In the genomic region with DNA sequence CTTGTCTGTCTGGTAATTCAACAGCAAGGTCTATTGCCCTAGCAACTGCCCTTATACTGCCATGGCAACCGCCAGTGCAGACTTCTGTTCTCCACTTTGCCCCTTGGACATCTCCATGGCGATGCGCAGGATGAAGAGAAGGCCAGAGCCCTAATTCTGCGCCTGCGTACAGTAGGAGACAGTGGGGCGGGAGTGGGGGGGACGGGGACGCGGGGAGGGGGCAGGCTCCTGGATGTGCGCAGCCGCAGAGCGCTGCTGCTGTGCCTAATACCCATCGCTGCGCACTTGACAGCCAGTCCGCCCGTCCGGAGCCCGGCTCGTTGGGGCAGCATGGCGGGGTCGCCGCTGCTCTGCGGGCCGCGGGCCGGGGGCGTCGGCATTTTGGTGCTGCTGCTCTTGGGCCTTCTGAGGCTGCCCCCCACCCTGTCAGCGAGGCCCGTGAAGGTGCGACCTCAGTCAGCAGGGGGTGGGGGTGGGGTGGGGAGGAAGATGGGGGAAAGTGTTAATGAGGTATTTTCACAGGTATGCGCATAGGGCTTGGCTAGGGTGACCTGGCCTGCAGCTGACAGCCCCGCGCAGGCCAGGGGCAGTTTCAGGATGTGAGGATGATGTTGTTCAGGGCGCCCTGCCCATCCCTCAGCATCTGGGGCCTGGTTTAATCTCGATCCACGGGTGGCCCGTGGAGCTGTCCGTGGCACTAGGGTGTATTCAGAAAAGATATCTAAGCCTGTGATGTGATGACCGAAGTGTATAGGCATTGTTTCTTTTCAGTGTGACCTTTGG, we compare ENCODE assay signal across 9 mouse cellular contexts. TPM values are rescaled to one million over a fixed set of nuclear protein-coding genes. Genes with fewer than 3 reads are reported as not detected.
A peak's percentile ranks its signal among the peaks of the same experiment; 100 is the strongest.
DNase-seq lines count a peak whose midpoint lies in the region; ATAC-seq lines count a peak whose summit lies in the region.
"Had no signal": no experiment of that assay in that cellular context is flagged by ENCODE, and none has a peak within 500 bp of the region (broad histone marks: within the 10 kb centered on the region; RNA-seq: fewer than 3 reads in every experiment).

A gene (plus strand): TSS at position 222 of the 783 bp plus-strand sequence.

- peak; percentile 65 for DNase-seq in ZHBTc4 (ENCODE audit: low read depth, low spot score)
- DNase-seq in brain, adult 2 months (ENCODE audit: low read depth, low spot score): peak; percentile 92
- peak; percentile 83 for DNase-seq in forebrain, embryonic 11.5 days (ENCODE audit: low spot score)
- DNase-seq in layer of hippocampus, adult 9-10 months (ENCODE audit: low spot score): peak; percentile 25
- DNase-seq in thymus, postnatal 10 days (ENCODE audit: low spot score in 2 of 2): no peak
- DNase-seq in c-Kit-positive CD71-positive TER-119-positive erythroid progenitor cells, embryonic 14.5 days (ENCODE audit: low spot score): no peak
- no peak for DNase-seq in lung, postnatal 4 days

- no peaks in the 10 kb centered on the region for H3K4me1 ChIP-seq in forebrain, embryonic 11.5 days (replicated peaks; ENCODE audit: control insufficient read depth, insufficient read depth, low read length)
- peaks cover 8% of the 10 kb centered on the region; the same call in 1 of the 2 replicates for H3K4me1 ChIP-seq in midbrain, embryonic 16.5 days (ENCODE audit: control insufficient read depth, insufficient read depth, low read length)

- no peaks in the 10 kb centered on the region for H3K9me3 ChIP-seq in forebrain, embryonic 11.5 days (ENCODE audit: control insufficient read depth, low read length)
- no peaks in the 10 kb centered on the region for H3K9me3 ChIP-seq in midbrain, embryonic 16.5 days (replicated peaks; ENCODE audit: control insufficient read depth, low read length, poor library complexity, severe bottlenecking)

- 16% methylated on average over 35 of the region's 40 CpGs for WGBS in forebrain, embryonic 11.5 days
- WGBS in midbrain, embryonic 16.5 days: 15% methylated on average over 39 of the region's 40 CpGs

- peak within 1 kb of the TSS; percentile 31 for H3K4me3 ChIP-seq in forebrain, embryonic 11.5 days (ENCODE audit: low read depth, low read length)
- H3K4me3 ChIP-seq in midbrain, embryonic 16.5 days (ENCODE audit: low read depth, low read length): peak within 1 kb of the TSS; percentile 54
- H3K4me3 ChIP-seq: myocyte had no signal

- H3K9ac ChIP-seq in forebrain, embryonic 11.5 days (ENCODE audit: low read length): peak within 1 kb of the TSS; percentile 20; the same call in 1 of the 2 replicates
- peak within 1 kb of the TSS; percentile 73 for H3K9ac ChIP-seq in midbrain, embryonic 16.5 days (ENCODE audit: low read depth, low read length)

- peak within 1 kb of the TSS; percentile 48 for H3K4me2 ChIP-seq in forebrain, embryonic 11.5 days (ENCODE audit: low read depth, low read length, severe bottlenecking)
- H3K4me2 ChIP-seq in midbrain, embryonic 16.5 days (ENCODE audit: low read length): peak within 1 kb of the TSS; percentile 67

- peaks cover 9% of the 10 kb centered on the region for H3K27me3 ChIP-seq in forebrain, embryonic 11.5 days (ENCODE audit: control insufficient read depth, insufficient read depth, low read length)
- no peaks in the 10 kb centered on the region for H3K27me3 ChIP-seq in midbrain, embryonic 16.5 days (ENCODE audit: control insufficient read depth, insufficient read depth, low read depth, low read length)

- H3K27ac ChIP-seq in forebrain, embryonic 11.5 days (ENCODE audit: low read depth, low read length): peak within 1 kb of the TSS; percentile 46
- peak within 1 kb of the TSS; percentile 85 for H3K27ac ChIP-seq in midbrain, embryonic 16.5 days (ENCODE audit: low read length)

- H3K36me3 ChIP-seq in forebrain, embryonic 11.5 days (ENCODE audit: control insufficient read depth, insufficient read depth, low read length): no peaks in the 10 kb centered on the region
- peaks cover 4% of the 10 kb centered on the region for H3K36me3 ChIP-seq in midbrain, embryonic 16.5 days (ENCODE audit: control insufficient read depth, insufficient read depth, low read length)

- peak; percentile 89 for ATAC-seq in forebrain, embryonic 11.5 days (replicated peaks; ENCODE audit: low FRiP score)
- peak; percentile 92 for ATAC-seq in midbrain, embryonic 16.5 days

RNA-seq across cellular contexts. Expression of the gene that starts here (rescaled TPM):
- 18.0 and 23.4 TPM in 2 replicates for polyA plus RNA-seq in forebrain, embryonic 11.5 days (2014; fragmentation: Nextera tagmentation; extraction: Ambion mirVana)
- 288 and 302 TPM in 2 replicates for polyA plus RNA-seq in midbrain, embryonic 16.5 days (2015; fragmentation: Nextera tagmentation; extraction: Ambion mirVana)
- polyA plus RNA-seq: myocyte had no signal

Comparison
In these comparisons a context has a peak if more than half of its experiments do, and no peak if none do; other contexts are left out.
1. RNA of the gene that starts here (polyA plus RNA-seq): 288 to 302 TPM in midbrain, embryonic 16.5 days; 18.0 to 23.4 TPM in forebrain, embryonic 11.5 days; every median in the first group is over 10 times any median in the second.
2. DNase-seq: peak in ZHBTc4 (single experiment), brain, adult 2 months (single experiment), forebrain, embryonic 11.5 days (single experiment) and layer of hippocampus, adult 9-10 months (single experiment); none in thymus, postnatal 10 days (0 of 2), c-Kit-positive CD71-positive TER-119-positive erythroid progenitor cells, embryonic 14.5 days (single experiment) and lung, postnatal 4 days (0 of 2).